Mouse (Mus musculus): ENCODE results near the gene Jun.

GRCm38 (mm10) chr4:95070407-95070806 lies 18.4 kb upstream of the Jun start:
- TF ChIP-seq MAX (IDR thresholded peaks at IDR 0.05) (no peak), CEBPB (IDR thresholded peaks at IDR 0.05; ENCODE audit: low read depth) (no peak), CTCF (IDR thresholded peaks at IDR 0.05; ENCODE audit: control insufficient read depth, insufficient read depth, insufficient read length) (no peak), USF1 (IDR thresholded peaks at IDR 0.05; ENCODE audit: low read depth) (no peak), MYOG (IDR thresholded peaks at IDR 0.05; ENCODE audit: control insufficient read depth, extremely low read depth, insufficient read length) (no peak), FOSL1 (IDR thresholded peaks at IDR 0.05; ENCODE audit: insufficient read depth, low read length, poor library complexity, severe bottlenecking) (no peak), MYOD1 (IDR thresholded peaks at IDR 0.05; ENCODE audit: control insufficient read depth, insufficient read length, low read depth) (no peak)

Data from C2C12 (cell line).